In genomic region chr1:180433796-180434566, GRCm38 (mm10) we compare ENCODE assay signal across 9 mouse cellular contexts. TPM values are rescaled to one million over a fixed set of nuclear protein-coding genes. Genes with fewer than 3 reads are reported as not detected.
DNase-seq lines count a peak whose midpoint lies in the region; ATAC-seq and TF ChIP-seq lines count a peak whose summit lies in the region.
"Had no signal": no experiment of that assay in that cellular context is flagged by ENCODE, and none has a peak within 500 bp of the region (broad histone marks: within the 10 kb centered on the region; RNA-seq: fewer than 3 reads in every experiment).

No protein-coding gene starts in this region.

- H3K4me2 ChIP-seq in kidney, embryonic 16.5 days (replicated peaks; ENCODE audit: low read depth, low read length), result no peak overlapping the region
- no peak overlapping the region for H3K4me2 ChIP-seq in liver, embryonic 15.5 days
- no peak overlapping the region for H3K4me2 ChIP-seq in neural tube, embryonic 13.5 days

- no peak for TF ChIP-seq EP300 in MEL (IDR thresholded peaks at IDR 0.05; ENCODE audit: low read depth in 1 of 2, low read length in 2 of 2)

- H3K4me1 ChIP-seq in MEL (ENCODE audit: control insufficient read depth in 1 of 2, insufficient read depth in 2 of 2, low read length in 2 of 2), result peaks cover 0 to 8% of the 10 kb centered on the region in 2 experiments; a peak in 2 of 4 replicates
- H3K4me1 ChIP-seq in kidney, embryonic 16.5 days (ENCODE audit: insufficient read depth, low read length), result peaks cover 13% of the 10 kb centered on the region
- peaks cover 3% of the 10 kb centered on the region; the same call in 1 of the 2 replicates for H3K4me1 ChIP-seq in liver, embryonic 15.5 days (replicated peaks)
- H3K4me1 ChIP-seq in neural tube, embryonic 13.5 days (replicated peaks), result peaks cover 28% of the 10 kb centered on the region

- DNase-seq in 416B (ENCODE audit: low read depth) (peak; percentile 88), MEL (ENCODE audit: low read depth, low spot score) (peak; percentile 44)
- DNase-seq in T-cell, adult 2 months (ENCODE audit: low spot score), result no peak

- no peak for TF ChIP-seq POLR2A in MEL (IDR thresholded peaks at IDR 0.05; ENCODE audit: control insufficient read depth in 1 of 2, insufficient read depth in 1 of 2, low read depth in 1 of 2, low read length in 2 of 2, poor library complexity in 1 of 2)

- no peak overlapping the region for H3K27ac ChIP-seq in MEL (ENCODE audit: control insufficient read depth, low read depth, low read length)
- H3K27ac ChIP-seq in kidney, embryonic 16.5 days (ENCODE audit: low read length), result no peak overlapping the region
- no peak overlapping the region for H3K27ac ChIP-seq in liver, embryonic 15.5 days (replicated peaks)
- H3K27ac ChIP-seq in neural tube, embryonic 13.5 days (replicated peaks), result no peak overlapping the region
- H3K27ac ChIP-seq: heart, embryonic 13.5 days had no signal

- no peaks in the 10 kb centered on the region for H3K36me3 ChIP-seq in MEL (ENCODE audit: control insufficient read depth in 1 of 2, insufficient read depth in 2 of 2, low read length in 2 of 2)
- H3K36me3 ChIP-seq in kidney, embryonic 16.5 days (ENCODE audit: insufficient read depth, low read length), result no peaks in the 10 kb centered on the region
- no peaks in the 10 kb centered on the region for H3K36me3 ChIP-seq in liver, embryonic 15.5 days (replicated peaks)
- H3K36me3 ChIP-seq in neural tube, embryonic 13.5 days, result no peaks in the 10 kb centered on the region
- H3K36me3 ChIP-seq: heart, embryonic 13.5 days had no signal

- H3K79me2 ChIP-seq in MEL (ENCODE audit: control insufficient read depth, insufficient read depth, low read length, poor library complexity), result no peaks in the 10 kb centered on the region

- TF ChIP-seq RAD21 in MEL (IDR thresholded peaks at IDR 0.05; ENCODE audit: low read depth, low read length), result peak; percentile 75

- WGBS in kidney, embryonic 16.5 days, result 18% methylated on average over 7 of the region's 7 CpGs
- 19% methylated on average over 7 of the region's 7 CpGs for WGBS in liver, embryonic 15.5 days (ENCODE audit: insufficient replicate concordance)
- 19% methylated on average over 7 of the region's 7 CpGs for WGBS in neural tube, embryonic 13.5 days

- H3K9ac ChIP-seq in MEL (ENCODE audit: control insufficient read depth, low read depth, low read length, poor library complexity, severe bottlenecking), result no peak overlapping the region
- no peak overlapping the region for H3K9ac ChIP-seq in kidney, embryonic 16.5 days (replicated peaks; ENCODE audit: low read length)
- no peak overlapping the region for H3K9ac ChIP-seq in liver, embryonic 15.5 days
- no peak overlapping the region for H3K9ac ChIP-seq in neural tube, embryonic 13.5 days

- no peak overlapping the region for H3K4me3 ChIP-seq in MEL (ENCODE audit: control insufficient read depth in 1 of 2, insufficient read depth in 1 of 2, low read depth in 2 of 2, low read length in 2 of 2)
- no peak overlapping the region for H3K4me3 ChIP-seq in kidney, embryonic 16.5 days (ENCODE audit: low read length)
- H3K4me3 ChIP-seq in liver, embryonic 15.5 days (replicated peaks), result no peak overlapping the region
- H3K4me3 ChIP-seq in neural tube, embryonic 13.5 days, result no peak overlapping the region

- H3K9me3 ChIP-seq in MEL (replicated peaks; ENCODE audit: insufficient read depth, low read length), result no peaks in the 10 kb centered on the region
- no peaks in the 10 kb centered on the region for H3K9me3 ChIP-seq in kidney, embryonic 16.5 days (ENCODE audit: low read length)
- no peaks in the 10 kb centered on the region for H3K9me3 ChIP-seq in liver, embryonic 15.5 days (replicated peaks)
- H3K9me3 ChIP-seq in neural tube, embryonic 13.5 days, result no peaks in the 10 kb centered on the region
- H3K9me3 ChIP-seq: heart, embryonic 13.5 days had no signal

- peak; percentile 49 to 70 (median 69) for TF ChIP-seq CTCF in MEL (IDR thresholded peaks at IDR 0.05 in 2 of 3, conservative IDR thresholded peaks at IDR 0.05 in 1 of 3; ENCODE audit: control insufficient read depth in 1 of 3, insufficient read depth in 1 of 3, low read depth in 2 of 3, low read length in 3 of 3, poor library complexity in 1 of 3, severe bottlenecking in 1 of 3)

- peak; percentile 67 for ATAC-seq in common myeloid progenitor, adult 5-6 weeks (replicated peaks; ENCODE audit: low read depth, poor library complexity, severe bottlenecking)
- ATAC-seq in granulocyte monocyte progenitor cell, adult 5-6 weeks (replicated peaks; ENCODE audit: poor library complexity, severe bottlenecking), result peak; percentile 56
- peak; percentile 88 for ATAC-seq in kidney, embryonic 16.5 days (ENCODE audit: low FRiP score, low TSS enrichment)
- ATAC-seq in liver, embryonic 15.5 days (ENCODE audit: insufficient read depth), result 0 out of 2 replicates have a peak, but pooled peaks have one; percentile 29
- peak; percentile 84 for ATAC-seq in neural tube, embryonic 13.5 days (ENCODE audit: low read depth)

- H3K27me3 ChIP-seq in MEL (ENCODE audit: control insufficient read depth in 1 of 2, insufficient read depth in 2 of 2, low read length in 2 of 2), result no peaks in the 10 kb centered on the region; a peak in 1 of 4 replicates
- H3K27me3 ChIP-seq in kidney, embryonic 16.5 days (ENCODE audit: insufficient read depth, low read length), result no peaks in the 10 kb centered on the region; the same call in 1 of the 2 replicates
- peaks cover 43% of the 10 kb centered on the region for H3K27me3 ChIP-seq in liver, embryonic 15.5 days
- no peaks in the 10 kb centered on the region for H3K27me3 ChIP-seq in neural tube, embryonic 13.5 days

TF ChIP-seq in MEL, 35 proteins besides CTCF, POLR2A, EP300 and RAD21:
- TF ChIP-seq MEF2A (IDR thresholded peaks at IDR 0.05; ENCODE audit: extremely low read depth, insufficient replicate concordance, low read depth, low read length, poor library complexity, severe bottlenecking), result no peak
- no peak for TF ChIP-seq NELFE (IDR thresholded peaks at IDR 0.05; ENCODE audit: low read depth, low read length)
- peak; percentile 64 for TF ChIP-seq SMC3 (IDR thresholded peaks at IDR 0.05; ENCODE audit: low read depth, low read length)
- TF ChIP-seq ZNF384 (IDR thresholded peaks at IDR 0.05; ENCODE audit: low read depth, low read length), result no peak
- TF ChIP-seq GABPA (IDR thresholded peaks at IDR 0.05; ENCODE audit: low read depth, low read length), result no peak
- 0 out of 2 replicates have a peak, but pooled peaks have one; percentile 15 for TF ChIP-seq ZC3H11A (IDR thresholded peaks at IDR 0.05; ENCODE audit: low read depth, low read length)
- TF ChIP-seq GATA1 (IDR thresholded peaks at IDR 0.05; ENCODE audit: low read depth, low read length), result no peak
TF ChIP-seq in MEL: peak in this region for 2.

RNA-seq across cellular contexts. Expression of gene Stum, which starts 49.3 kb away (rescaled TPM):
- total RNA-seq in MEL (2012; rRNA removed), result not detected in 2 replicates
- not detected for polyA plus RNA-seq in MEL (2012; ENCODE audit: insufficient read depth in 1 of 2, insufficient read length in 2 of 2, low read depth in 1 of 2, low replicate concordance in 2 of 2, missing spikeins in 1 of 2)
- total RNA-seq in common myeloid progenitor, adult 5-6 weeks (2017), result not detected in 2 replicates
- not detected in 2 replicates for total RNA-seq in granulocyte monocyte progenitor cell, adult 5-6 weeks (2014; fragmentation: Nextera tagmentation)
- total RNA-seq in granulocyte monocyte progenitor cell, adult 5-6 weeks (2017), result not detected in 2 replicates
- polyA plus RNA-seq in kidney, embryonic 16.5 days (2015; fragmentation: Nextera tagmentation; extraction: Ambion mirVana), result 1.3 and 2.2 TPM in 2 replicates
- 0.06 and 0.10 TPM in 2 replicates for polyA plus RNA-seq in liver, embryonic 15.5 days (2015; fragmentation: Nextera tagmentation; extraction: Ambion mirVana)
- 5.5 and 5.6 TPM in 2 replicates for polyA plus RNA-seq in neural tube, embryonic 13.5 days (2015; fragmentation: Nextera tagmentation; extraction: Ambion mirVana)

Comparison
In these comparisons a context has a peak if more than half of its experiments do, and no peak if none do; other contexts are left out.
1. ATAC-seq: peak in every context shown above with its lines; median percentile 88 in kidney, embryonic 16.5 days; 84 in neural tube, embryonic 13.5 days; 67 in common myeloid progenitor, adult 5-6 weeks; 56 in granulocyte monocyte progenitor cell, adult 5-6 weeks; 29 in liver, embryonic 15.5 days.